Mouse (Mus musculus) neural tube, embryonic 11.5 days (tissue): ENCODE results near the gene Slc25a5. TPM values are rescaled to one million over a fixed set of nuclear protein-coding genes. Genes with fewer than 3 reads are reported as not detected.

Experiments used
- ATAC-seq: fragments of 200-750 bp; cut with Nextera tagmentation; 2 replicates; pipeline ENCODE4 v1.8.0; 2017; ENCODE audit warnings: moderate number of reproducible peaks, mild to moderate bottlenecking, moderate TSS enrichment, moderate library complexity; ENCODE audit not compliant: insufficient read depth, low FRiP score, low TSS enrichment
- DNase-seq: peaks from one replicate; pipeline ENCODE4 v3.0.0-alpha.2; 2015; ENCODE audit warnings: low spot score
- H3K27ac ChIP-seq: fragments of 300-500 bp; sonication (generic); 2 replicates; pipeline ENCODE4 v1.5.1; 2014; ENCODE audit warnings: low read depth, mild to moderate bottlenecking, low read length
- H3K27me3 ChIP-seq: fragments of 300-500 bp; sonication (generic); 2 replicates; pipeline ENCODE4 v1.6.1; 2014; ENCODE audit warnings: mild to moderate bottlenecking, low read length, mixed read lengths; ENCODE audit not compliant: control insufficient read depth, insufficient read depth
- H3K36me3 ChIP-seq: fragments of 300-500 bp; sonication (generic); 2 replicates; pipeline ENCODE4 v1.6.1; 2014; ENCODE audit warnings: mild to moderate bottlenecking, low read length, moderate library complexity, mixed read lengths; ENCODE audit not compliant: control insufficient read depth, insufficient read depth
- H3K4me1 ChIP-seq: fragments of 300-500 bp; sonication (generic); 2 replicates; pipeline ENCODE4 v1.6.1; 2014; ENCODE audit warnings: low read length, mixed read lengths; ENCODE audit not compliant: control insufficient read depth, insufficient read depth
- H3K4me2 ChIP-seq: fragments of 300-500 bp; sonication (generic); 2 replicates; pipeline ENCODE4 v1.6.1; 2014; ENCODE audit warnings: low read depth, mild to moderate bottlenecking, moderate library complexity
- H3K4me3 ChIP-seq: fragments of 300-500 bp; sonication (generic); 2 replicates; pipeline ENCODE4 v1.5.1; 2014; ENCODE audit warnings: low read depth, low read length
- H3K9ac ChIP-seq: fragments of 300-500 bp; sonication (generic); 2 replicates; pipeline ENCODE4 v1.6.1; 2014; ENCODE audit warnings: mild to moderate bottlenecking, low read length
- H3K9me3 ChIP-seq: fragments of 300-500 bp; sonication (generic); 2 replicates; pipeline ENCODE4 v1.6.1; 2016; ENCODE audit warnings: low read length; ENCODE audit not compliant: control insufficient read depth
- WGBS: fragments of 180-500 bp; shearing (Covaris S2); extraction: QIAGEN DNeasy Blood & Tissue Kit; methylation state at CpG from one replicate; pipeline ENCODE4 v1.1.7; 2014; 5-methylcytosine and 5-hydroxymethylcytosine counted together
- polyA plus RNA-seq: library from polyadenylated mRNA; unstranded; fragments of >200 nt; fragmentation: Nextera tagmentation; extraction: Ambion mirVana; gene quantifications from 2 replicates; pipeline ENCODE4 v1.2.1, GENCODE M21; 2014

Slc25a5 gene
- polyA plus RNA-seq, 1 experiment from 2014 or later = 829 TPM

DNA sequence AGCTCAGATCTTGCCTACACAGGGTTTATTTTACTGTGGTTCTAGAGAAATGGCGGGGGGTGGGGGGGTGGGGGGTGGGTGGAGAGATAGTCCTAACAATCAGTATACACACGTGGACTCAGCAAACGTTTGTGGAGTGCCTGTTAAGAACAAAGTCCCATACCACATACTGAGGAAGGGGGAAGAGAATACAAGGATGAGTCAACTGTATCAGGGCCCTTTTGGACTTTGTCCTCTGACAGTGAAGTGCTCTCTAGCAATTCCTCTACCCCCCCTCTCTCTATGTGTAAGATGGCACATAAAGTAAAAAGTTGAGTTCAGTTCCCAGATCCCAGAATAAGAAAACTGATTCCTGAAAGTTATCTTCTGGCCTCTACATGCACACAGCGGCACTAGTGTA, 24.1 kb downstream of the Slc25a5 start:
- 61% methylated on average over 4 of the region's 4 CpGs for WGBS
- H3K9me3 ChIP-seq = no peaks in the 10 kb centered on the region
- H3K27ac ChIP-seq = no peak overlapping the region
- no peak overlapping the region for H3K4me3 ChIP-seq
- H3K4me2 ChIP-seq = no peak overlapping the region
- no peaks in the 10 kb centered on the region for H3K4me1 ChIP-seq
- H3K36me3 ChIP-seq = no peaks in the 10 kb centered on the region
- DNase-seq = no peak
- ATAC-seq = no peak
- no peak overlapping the region for H3K9ac ChIP-seq
- H3K27me3 ChIP-seq = no peaks in the 10 kb centered on the region

DNA sequence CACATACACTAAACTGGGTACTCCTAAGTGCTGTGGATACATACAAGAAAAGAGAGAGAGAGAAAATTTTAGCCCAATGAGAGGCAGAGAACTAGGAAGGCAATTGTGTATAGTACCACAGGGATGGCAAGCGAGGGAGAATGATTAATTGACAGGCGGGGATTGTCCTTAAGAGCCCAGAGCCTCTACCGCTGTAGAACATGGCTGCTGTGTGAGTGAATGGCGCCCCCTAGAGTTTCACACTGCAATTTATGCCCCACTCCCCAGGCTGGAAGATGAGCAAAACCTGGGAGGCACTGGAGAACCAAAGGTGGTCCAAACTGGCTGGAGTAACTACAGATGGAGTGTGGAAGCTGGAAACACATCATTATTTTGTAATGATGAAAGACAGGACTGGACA, 24.8 kb downstream of the Slc25a5 start:
- Histone ChIP-seq H3K36me3 (no peaks in the 10 kb centered on the region), H3K4me1 (no peaks in the 10 kb centered on the region), H3K27ac (no peak overlapping the region), H3K27me3 (no peaks in the 10 kb centered on the region), H3K4me2 (no peak overlapping the region), H3K9me3 (no peaks in the 10 kb centered on the region), H3K9ac (no peak overlapping the region), H3K4me3 (no peak overlapping the region)
- peak; percentile 61 for ATAC-seq
- 15% methylated on average over 4 of the region's 4 CpGs for WGBS
- DNase-seq = peak; percentile 59

DNA sequence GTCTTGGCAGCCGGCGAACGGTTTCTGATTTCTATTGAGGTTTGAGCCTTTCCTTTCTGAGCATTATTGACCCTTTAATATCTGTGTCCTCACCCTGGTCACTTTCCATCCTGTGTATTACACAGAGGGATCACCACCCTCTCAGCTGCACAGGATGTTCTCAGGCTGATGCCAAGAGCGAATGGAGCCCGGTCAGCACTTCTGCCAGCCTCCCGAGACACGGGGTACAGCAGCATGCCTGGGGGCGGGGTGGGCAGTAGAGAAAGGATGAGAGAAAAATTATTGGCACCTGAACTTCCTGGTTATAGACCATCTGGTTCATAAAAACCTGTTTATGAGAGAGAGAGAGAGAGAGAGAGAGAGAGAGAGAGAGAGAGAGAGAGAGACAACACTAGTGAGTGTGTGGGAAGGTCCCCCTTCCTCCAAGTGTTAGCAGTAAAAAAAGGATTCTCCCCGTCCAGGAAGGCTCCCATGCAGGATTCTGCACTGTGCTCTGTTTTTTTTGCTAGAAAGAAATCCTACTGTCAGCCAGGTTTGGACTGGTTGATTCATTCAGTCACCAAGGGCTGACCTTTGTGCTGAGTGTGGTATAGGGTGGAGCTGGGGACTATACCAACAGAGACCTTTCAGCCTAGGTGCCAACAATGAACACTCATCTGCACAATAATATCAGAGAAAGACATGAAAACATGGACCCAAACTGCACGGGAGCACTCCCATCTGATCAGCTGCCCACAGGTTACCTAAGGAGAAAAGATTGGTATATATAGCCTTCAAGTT, 28.7 kb downstream of the Slc25a5 start:
- no peak overlapping the region for H3K4me3 ChIP-seq
- DNase-seq (no peak), ATAC-seq (no peak)
- H3K27me3 ChIP-seq = no peaks in the 10 kb centered on the region
- H3K9me3 ChIP-seq = no peaks in the 10 kb centered on the region
- WGBS = 83% methylated on average over 10 of the region's 10 CpGs
- H3K4me1 ChIP-seq = no peaks in the 10 kb centered on the region
- H3K36me3 ChIP-seq = no peaks in the 10 kb centered on the region
- H3K27ac ChIP-seq = no peak overlapping the region
- H3K4me2 ChIP-seq = no peak overlapping the region
- no peak overlapping the region for H3K9ac ChIP-seq

DNA sequence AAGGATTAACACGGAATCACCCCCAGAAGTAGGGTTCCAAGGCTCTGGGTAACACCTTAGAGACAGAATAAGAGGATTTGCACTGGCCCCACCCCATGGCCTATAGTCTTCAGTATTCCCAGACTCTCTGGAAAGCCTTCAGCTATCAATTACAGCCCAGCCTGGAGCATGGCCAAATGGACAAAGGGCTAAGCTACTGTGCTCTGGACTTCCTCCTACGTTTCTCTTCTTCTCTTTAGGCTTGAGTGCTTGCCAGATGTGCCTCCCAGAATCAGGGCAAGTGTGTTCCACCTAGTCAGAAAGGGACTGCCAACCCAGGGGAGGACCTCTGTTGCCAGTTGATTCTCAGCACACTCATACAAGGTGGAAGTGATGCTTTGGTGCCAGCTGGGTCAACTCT, 29.6 kb downstream of the Slc25a5 start:
- WGBS = 67% methylated on average over 2 of the region's 2 CpGs
- H3K4me3 ChIP-seq = no peak overlapping the region
- H3K4me2 ChIP-seq = no peak overlapping the region
- no peaks in the 10 kb centered on the region for H3K4me1 ChIP-seq
- no peaks in the 10 kb centered on the region for H3K9me3 ChIP-seq
- ATAC-seq (no peak), DNase-seq (no peak)
- H3K27ac ChIP-seq = no peak overlapping the region
- H3K9ac ChIP-seq = no peak overlapping the region
- H3K27me3 ChIP-seq = no peaks in the 10 kb centered on the region
- H3K36me3 ChIP-seq = no peaks in the 10 kb centered on the region

DNA sequence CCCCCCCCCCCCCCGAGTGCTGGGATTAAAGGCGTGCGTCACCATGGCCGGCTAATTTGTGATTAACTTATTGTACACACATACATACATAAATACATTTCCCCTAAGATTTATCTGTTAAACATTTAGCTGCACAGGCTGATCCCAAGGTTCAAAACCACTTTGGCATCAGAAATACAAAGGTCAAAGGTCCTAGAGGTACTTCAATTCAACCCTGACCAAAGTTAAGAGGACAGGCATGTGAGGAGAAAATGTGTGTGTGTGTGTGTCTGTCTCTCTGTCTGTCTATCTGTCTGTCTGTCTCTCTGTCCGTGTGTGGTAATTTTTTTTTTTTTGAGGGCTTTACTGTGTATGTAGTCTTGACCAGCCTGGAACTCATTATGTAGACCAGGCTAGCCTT, 31.4 kb downstream of the Slc25a5 start:
- H3K4me2 ChIP-seq = no peak overlapping the region
- H3K9ac ChIP-seq = no peak overlapping the region
- H3K27ac ChIP-seq = no peak overlapping the region
- DNase-seq = no peak
- no peak overlapping the region for H3K4me3 ChIP-seq
- no peaks in the 10 kb centered on the region for H3K9me3 ChIP-seq
- H3K4me1 ChIP-seq = no peaks in the 10 kb centered on the region
- WGBS = 79% methylated on average over 4 of the region's 5 CpGs
- no peaks in the 10 kb centered on the region for H3K27me3 ChIP-seq
- H3K36me3 ChIP-seq = no peaks in the 10 kb centered on the region
- no peak for ATAC-seq

DNA sequence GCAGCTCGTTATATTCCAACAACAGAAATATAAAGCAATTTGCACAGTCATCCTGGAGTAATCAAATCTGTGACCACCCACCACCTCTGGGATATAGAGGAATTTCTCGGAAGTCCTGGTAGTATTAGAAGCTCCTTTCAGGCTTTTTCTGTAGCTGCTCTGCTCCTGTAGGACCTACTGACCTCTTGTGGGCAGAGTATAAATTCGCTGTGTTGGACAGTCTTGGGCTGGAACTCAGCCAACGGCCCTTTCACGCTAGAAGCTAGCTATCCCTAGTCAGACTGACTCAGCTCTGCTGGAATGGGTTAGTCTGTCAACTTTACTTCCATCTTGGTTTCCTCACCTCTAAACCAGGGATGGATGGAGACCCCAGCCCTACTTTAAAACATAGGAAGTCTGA, 34.8 kb downstream of the Slc25a5 start:
- Histone ChIP-seq H3K4me3 (no peak overlapping the region), H3K27me3 (no peaks in the 10 kb centered on the region), H3K4me1 (no peaks in the 10 kb centered on the region), H3K27ac (no peak overlapping the region), H3K9ac (no peak overlapping the region), H3K9me3 (no peaks in the 10 kb centered on the region), H3K4me2 (no peak overlapping the region), H3K36me3 (no peaks in the 10 kb centered on the region)
- ATAC-seq = no peak
- peak; percentile 20 for DNase-seq
- 49% methylated on average over 5 of the region's 5 CpGs for whole genome bisulfite sequencing

DNA sequence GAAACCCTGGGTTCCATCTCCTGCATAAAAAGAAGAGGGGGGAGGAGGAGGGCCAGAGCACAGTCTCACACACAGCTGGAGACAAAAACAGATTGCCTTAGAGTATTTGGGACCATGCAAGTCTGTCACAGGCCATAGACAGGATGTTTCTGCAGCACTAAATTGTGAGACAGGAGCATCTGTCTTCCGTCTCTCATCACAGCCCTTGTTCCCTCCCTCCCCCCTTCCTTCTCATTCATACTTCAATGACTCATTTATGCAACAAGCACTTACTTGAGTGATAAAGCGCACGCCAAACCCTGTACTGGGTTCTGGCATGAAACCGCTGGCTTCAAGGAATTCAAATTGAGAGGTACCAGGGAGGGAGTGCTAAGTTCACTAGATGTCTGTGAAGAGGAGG, 36.2 kb downstream of the Slc25a5 start:
- Histone ChIP-seq H3K27me3 (no peaks in the 10 kb centered on the region), H3K36me3 (no peaks in the 10 kb centered on the region), H3K9me3 (no peaks in the 10 kb centered on the region), H3K27ac (no peak overlapping the region), H3K4me2 (no peak overlapping the region), H3K4me1 (no peaks in the 10 kb centered on the region), H3K4me3 (no peak overlapping the region), H3K9ac (no peak overlapping the region)
- WGBS = 78% methylated on average over 4 of the region's 4 CpGs
- ATAC-seq (no peak), DNase-seq (no peak)

DNA sequence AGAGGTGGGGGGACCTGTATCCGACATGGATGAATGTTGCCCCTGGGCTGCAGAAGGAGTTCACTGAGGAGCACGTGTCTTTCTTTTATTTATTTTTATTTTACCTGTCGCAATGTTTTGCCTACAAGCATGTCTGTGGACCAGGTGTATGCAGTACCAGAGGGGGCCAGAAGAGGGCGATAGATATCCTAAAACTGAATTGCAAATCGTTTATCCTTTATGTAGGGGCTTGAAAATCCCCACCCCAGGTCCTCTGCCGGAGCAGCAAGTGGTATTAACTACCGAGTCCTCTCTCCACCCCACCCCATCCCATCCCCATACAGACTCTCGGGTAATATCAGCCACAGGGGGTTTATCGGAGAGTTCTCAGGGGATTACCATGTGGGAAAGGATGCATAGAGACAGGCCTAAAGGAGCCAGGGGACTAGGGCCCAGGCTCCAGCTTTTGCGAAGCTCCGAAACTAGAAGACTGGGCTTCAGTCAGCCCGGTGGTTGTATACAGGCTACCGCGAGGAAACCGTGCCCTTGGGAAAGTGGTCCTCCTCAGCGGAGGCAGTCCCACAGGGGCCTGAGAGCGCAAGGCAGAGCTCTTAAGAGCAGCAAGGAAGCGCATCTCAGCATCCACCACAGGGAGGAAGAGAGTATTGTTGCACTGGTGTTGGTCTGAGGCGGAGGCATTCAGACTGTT, 38.1 kb downstream of the Slc25a5 start:
- Histone ChIP-seq H3K9ac (peak overlapping the region; percentile 41), H3K4me3 (0 out of 2 replicates have a peak overlapping the region, but pooled peaks have one; percentile 8), H3K4me2 (peak overlapping the region; percentile 32), H3K9me3 (no peaks in the 10 kb centered on the region), H3K4me1 (no peaks in the 10 kb centered on the region), H3K27me3 (no peaks in the 10 kb centered on the region), H3K36me3 (no peaks in the 10 kb centered on the region), H3K27ac (no peak overlapping the region)
- WGBS = 30% methylated on average over 19 of the region's 19 CpGs
- DNase-seq (peak; percentile 63), ATAC-seq (no peak; the same call in 1 of the 2 replicates)
